Mouse (Mus musculus): ENCODE measurements around the gene Cpa1. TPM values are rescaled to one million over a fixed set of nuclear protein-coding genes. Genes with fewer than 3 reads are reported as not detected.

The Cpa1 gene
- total and polyA plus RNA-seq, 3 experiments, result not detected

DNA sequence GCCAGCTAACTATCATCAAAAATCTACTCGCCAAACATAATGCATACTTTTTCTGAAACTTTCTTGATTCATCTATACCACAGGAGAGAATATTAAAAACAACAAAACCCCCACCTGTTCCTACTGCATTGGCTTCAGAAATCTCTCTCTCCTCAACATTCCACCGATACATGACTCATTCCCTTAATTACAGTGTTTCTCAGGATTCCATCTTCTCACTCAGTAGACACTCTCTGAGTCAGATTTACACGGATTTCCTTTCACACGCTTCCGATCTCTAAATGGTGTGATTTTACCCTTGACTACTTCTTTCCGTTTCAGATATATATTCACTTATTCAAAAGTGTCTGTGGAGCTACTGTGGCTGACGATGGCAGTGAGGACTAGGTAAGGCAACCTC lies 48.2 kb downstream of the Cpa1 start:
- no peaks in the 10 kb centered on the region for H3K79me2 ChIP-seq (ENCODE audit: control insufficient read depth, insufficient read depth, low read length, poor library complexity)
- no peak overlapping the region for H3K4me3 ChIP-seq (ENCODE audit: control insufficient read depth in 1 of 2, insufficient read depth in 1 of 2, low read depth in 2 of 2, low read length in 2 of 2)
- TF ChIP-seq TAL1 (IDR thresholded peaks at IDR 0.05; ENCODE audit: low read length), result no peak
- TF ChIP-seq MXI1 (IDR thresholded peaks at IDR 0.05; ENCODE audit: low read depth, low read length), result no peak
- TF ChIP-seq ZC3H11A (IDR thresholded peaks at IDR 0.05; ENCODE audit: low read depth, low read length), result no peak
- TF ChIP-seq POLR2A (IDR thresholded peaks at IDR 0.05; ENCODE audit: control insufficient read depth in 1 of 2, insufficient read depth in 1 of 2, low read depth in 1 of 2, low read length in 2 of 2, poor library complexity in 1 of 2), result no peak
- TF ChIP-seq CHD1 (IDR thresholded peaks at IDR 0.05; ENCODE audit: low read depth, low read length), result no peak
- TF ChIP-seq RCOR1 (IDR thresholded peaks at IDR 0.05; ENCODE audit: low read depth, low read length), result no peak
- no peak for TF ChIP-seq GABPA (IDR thresholded peaks at IDR 0.05; ENCODE audit: low read depth, low read length)
- TF ChIP-seq NELFE (IDR thresholded peaks at IDR 0.05; ENCODE audit: low read depth, low read length), result no peak
- TF ChIP-seq MAX (IDR thresholded peaks at IDR 0.05; ENCODE audit: low read length), result no peak

DNA sequence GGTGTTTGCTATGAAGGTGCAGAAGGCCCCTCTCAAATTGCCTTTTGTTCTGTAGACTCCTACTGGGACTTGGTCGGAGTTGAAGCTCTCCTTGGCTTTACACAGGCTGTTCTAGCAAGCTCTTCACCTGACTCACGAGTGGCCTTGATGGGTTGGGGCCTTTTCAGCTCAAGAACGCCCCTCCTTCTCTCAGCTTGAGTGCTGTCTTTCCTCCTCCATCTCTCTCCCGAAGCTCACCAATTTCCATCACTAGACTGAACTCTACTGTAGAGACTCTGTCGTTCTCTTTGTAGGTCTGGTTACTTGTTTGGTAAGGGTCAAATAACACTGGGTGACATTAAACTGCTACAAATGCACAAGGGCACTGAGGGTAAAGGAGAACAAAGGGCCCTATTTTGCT lies 53.8 kb downstream of the Cpa1 start:
- TF ChIP-seq MYB (IDR thresholded peaks at IDR 0.05; ENCODE audit: low read depth, low read length), result no peak
- peaks cover 5% of the 10 kb centered on the region; the same call in 1 of the 2 replicates for H3K79me2 ChIP-seq (ENCODE audit: control insufficient read depth, insufficient read depth, low read length, poor library complexity)

More for the DNA sequence above, 48.2 kb downstream of the Cpa1 start:
- DNase-seq (ENCODE audit: low read depth, low spot score), result no peak
- peaks cover 0 to 4% of the 10 kb centered on the region in 2 experiments; a peak in 2 of 4 replicates for H3K36me3 ChIP-seq (ENCODE audit: control insufficient read depth in 1 of 2, insufficient read depth in 2 of 2, low read length in 2 of 2)
- no peak overlapping the region for H3K27ac ChIP-seq (ENCODE audit: control insufficient read depth, low read depth, low read length)
- H3K9me3 ChIP-seq (replicated peaks; ENCODE audit: insufficient read depth, low read length), result no peaks in the 10 kb centered on the region
- peaks cover 5 to 12% of the 10 kb centered on the region in 2 experiments for H3K4me1 ChIP-seq (ENCODE audit: control insufficient read depth in 1 of 2, insufficient read depth in 2 of 2, low read length in 2 of 2)
- no peaks in the 10 kb centered on the region for H3K27me3 ChIP-seq (ENCODE audit: control insufficient read depth in 1 of 2, insufficient read depth in 2 of 2, low read length in 2 of 2)
- H3K9ac ChIP-seq (ENCODE audit: control insufficient read depth, low read depth, low read length, poor library complexity, severe bottlenecking), result no peak overlapping the region

DNA sequence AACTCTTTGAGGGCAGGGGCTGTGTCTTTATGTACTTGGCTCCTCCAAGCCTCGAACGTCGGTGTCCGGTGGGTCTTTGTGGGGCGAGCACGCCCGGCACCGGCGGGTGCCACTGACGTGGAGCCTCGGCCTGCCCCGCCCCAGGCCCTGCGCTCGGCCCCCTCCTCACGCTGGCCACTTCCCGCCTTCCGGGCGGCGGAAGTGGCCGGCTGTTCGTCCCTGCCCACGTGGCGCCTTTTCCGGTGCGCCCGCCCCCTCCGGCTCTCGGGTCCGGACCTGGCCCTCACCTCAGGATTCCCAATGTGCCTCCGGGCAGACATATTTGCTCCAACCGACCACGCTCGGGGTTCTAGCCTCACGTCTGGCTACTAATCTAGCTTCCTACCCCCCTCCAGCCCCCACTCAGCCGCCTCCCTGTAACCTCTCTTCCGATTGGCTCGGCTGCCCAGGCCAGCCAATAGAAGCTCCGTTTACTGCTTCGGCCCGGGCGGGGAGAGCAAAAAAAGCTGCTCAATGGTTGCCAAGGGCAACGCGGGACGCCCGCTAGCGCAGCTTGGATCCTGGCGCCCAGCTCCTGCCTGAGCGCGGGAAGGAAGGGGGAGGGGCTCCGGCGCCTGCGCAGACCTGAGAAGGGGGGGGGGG lies 54.5 kb downstream of the Cpa1 start, which contains the start of gene Cep41:
Gene Cep41, minus strand, starts transcription at position 400 of the 642 bp plus-strand sequence.
- Histone ChIP-seq H3K4me3 (ENCODE audit: control insufficient read depth in 1 of 2, insufficient read depth in 1 of 2, low read depth in 2 of 2, low read length in 2 of 2) (peak within 1 kb of the TSS; percentile 66 to 91), H3K4me1 (ENCODE audit: control insufficient read depth in 1 of 2, insufficient read depth in 2 of 2, low read length in 2 of 2) (peaks cover 0 to 9% of the 10 kb centered on the region in 2 experiments; a peak in 3 of 4 replicates), H3K9ac (ENCODE audit: control insufficient read depth, low read depth, low read length, poor library complexity, severe bottlenecking) (peak within 1 kb of the TSS; percentile 97), H3K27me3 (ENCODE audit: control insufficient read depth in 1 of 2, insufficient read depth in 2 of 2, low read length in 2 of 2) (no peaks in the 10 kb centered on the region; a peak in 3 of 4 replicates), H3K36me3 (ENCODE audit: control insufficient read depth in 1 of 2, insufficient read depth in 2 of 2, low read length in 2 of 2) (peaks cover 0 to 9% of the 10 kb centered on the region in 2 experiments; a peak in 2 of 4 replicates), H3K27ac (ENCODE audit: control insufficient read depth, low read depth, low read length) (peak within 1 kb of the TSS; percentile 93), H3K79me2 (ENCODE audit: control insufficient read depth, insufficient read depth, low read length, poor library complexity) (peaks cover 5% of the 10 kb centered on the region; the same call in 1 of the 2 replicates), H3K9me3 (replicated peaks; ENCODE audit: insufficient read depth, low read length) (no peaks in the 10 kb centered on the region)
- peak; percentile 98 for DNase-seq (ENCODE audit: low read depth, low spot score)
- TF ChIP-seq GATA1 (IDR thresholded peaks at IDR 0.05; ENCODE audit: low read depth, low read length), result no peak
- no peak for TF ChIP-seq MAFK (IDR thresholded peaks at IDR 0.05; ENCODE audit: borderline replicate concordance, low read depth, low read length)
- no peak for TF ChIP-seq USF2 (IDR thresholded peaks at IDR 0.05; ENCODE audit: borderline replicate concordance in 1 of 2, insufficient read depth in 1 of 2, low read depth in 1 of 2, low read length in 2 of 2)
- peak; percentile 59 to 62 for TF ChIP-seq POLR2A (IDR thresholded peaks at IDR 0.05; ENCODE audit: control insufficient read depth in 1 of 2, insufficient read depth in 1 of 2, low read depth in 1 of 2, low read length in 2 of 2, poor library complexity in 1 of 2)
- no peak for TF ChIP-seq ZC3H11A (IDR thresholded peaks at IDR 0.05; ENCODE audit: low read depth, low read length)
- TF ChIP-seq TCF12 (IDR thresholded peaks at IDR 0.05; ENCODE audit: low read depth, low read length), result peak; percentile 24; the same call in 1 of the 2 replicates
- no peak for TF ChIP-seq RCOR1 (IDR thresholded peaks at IDR 0.05; ENCODE audit: low read depth, low read length)
- TF ChIP-seq UBTF (IDR thresholded peaks at IDR 0.05; ENCODE audit: borderline replicate concordance, insufficient read depth, low read depth, low read length), result no peak
- TF ChIP-seq JUND (IDR thresholded peaks at IDR 0.05; ENCODE audit: low read depth, low read length), result no peak
- peak; percentile 77 for TF ChIP-seq NRF1 (IDR thresholded peaks at IDR 0.05; ENCODE audit: insufficient read depth, low read depth, low read length, poor library complexity, severe bottlenecking)
- TF ChIP-seq ETS1 (IDR thresholded peaks at IDR 0.05; ENCODE audit: low read depth, low read length), result no peak
- no peak; the same call in 1 of the 2 replicates for TF ChIP-seq KAT2A (conservative IDR thresholded peaks at IDR 0.05; ENCODE audit: low read depth, low read length)
- no peak for TF ChIP-seq MYB (IDR thresholded peaks at IDR 0.05; ENCODE audit: low read depth, low read length)
- no peak for TF ChIP-seq ZKSCAN1 (IDR thresholded peaks at IDR 0.05; ENCODE audit: low read depth, low read length)
- TF ChIP-seq TBP (IDR thresholded peaks at IDR 0.05; ENCODE audit: low read depth, low read length), result no peak
- TF ChIP-seq HCFC1 (IDR thresholded peaks at IDR 0.05; ENCODE audit: low read depth, low read length), result peak; percentile 87
- TF ChIP-seq MYC (IDR thresholded peaks at IDR 0.05; ENCODE audit: low read depth, low read length), result peak; percentile 82

More for the DNA sequence above, 53.8 kb downstream of the Cpa1 start:
- H3K36me3 ChIP-seq (ENCODE audit: control insufficient read depth in 1 of 2, insufficient read depth in 2 of 2, low read length in 2 of 2), result peaks cover 0 to 9% of the 10 kb centered on the region in 2 experiments; a peak in 2 of 4 replicates
- peak; percentile 52 for DNase-seq (ENCODE audit: low read depth, low spot score)
- peaks cover 0 to 9% of the 10 kb centered on the region in 2 experiments; a peak in 3 of 4 replicates for H3K4me1 ChIP-seq (ENCODE audit: control insufficient read depth in 1 of 2, insufficient read depth in 2 of 2, low read length in 2 of 2)
- H3K27me3 ChIP-seq (ENCODE audit: control insufficient read depth in 1 of 2, insufficient read depth in 2 of 2, low read length in 2 of 2), result no peaks in the 10 kb centered on the region; a peak in 2 of 4 replicates
- no peaks in the 10 kb centered on the region for H3K9me3 ChIP-seq (replicated peaks; ENCODE audit: insufficient read depth, low read length)
- H3K9ac ChIP-seq (ENCODE audit: control insufficient read depth, low read depth, low read length, poor library complexity, severe bottlenecking), result peak overlapping the region; percentile 97
- H3K4me3 ChIP-seq (ENCODE audit: control insufficient read depth in 1 of 2, insufficient read depth in 1 of 2, low read depth in 2 of 2, low read length in 2 of 2), result peak overlapping the region; percentile 66 to 91
- peak overlapping the region; percentile 93 for H3K27ac ChIP-seq (ENCODE audit: control insufficient read depth, low read depth, low read length)
